Mouse (Mus musculus) limb, embryonic 15.5 days (tissue): ENCODE data around the gene Cpsf4. TPM values are rescaled to one million over a fixed set of nuclear protein-coding genes. Genes with fewer than 3 reads are reported as not detected.

Experiments
- ATAC-seq: fragments of 200-750 bp; cut with Nextera tagmentation; 2 replicates; pipeline ENCODE4 v1.8.0; 2017; ENCODE audit warnings: low read depth, moderate TSS enrichment; ENCODE audit not compliant: insufficient number of reproducible peaks, low FRiP score, low TSS enrichment
- H3K27ac ChIP-seq: fragments of 300-500 bp; sonication (generic); 2 replicates; pipeline ENCODE4 v1.5.1; 2015; ENCODE audit warnings: moderate library complexity, mild to moderate bottlenecking, inconsistent platforms
- H3K27me3 ChIP-seq: fragments of 300-500 bp; sonication (generic); 2 replicates; pipeline ENCODE4 v1.6.1; 2015; ENCODE audit warnings: inconsistent platforms
- H3K36me3 ChIP-seq: fragments of 300-500 bp; sonication (generic); 2 replicates; pipeline ENCODE4 v1.6.1; 2015; ENCODE audit warnings: inconsistent platforms
- H3K4me1 ChIP-seq: fragments of 300-500 bp; sonication (generic); 2 replicates; pipeline ENCODE4 v1.6.1; 2015; ENCODE audit warnings: inconsistent platforms
- H3K4me2 ChIP-seq: fragments of 300-500 bp; sonication (generic); 2 replicates; pipeline ENCODE4 v1.6.1; 2015; ENCODE audit warnings: mild to moderate bottlenecking, inconsistent platforms
- H3K4me3 ChIP-seq: fragments of 300-500 bp; sonication (generic); 2 replicates; pipeline ENCODE4 v1.5.1; 2015; ENCODE audit warnings: mild to moderate bottlenecking, inconsistent platforms
- H3K9ac ChIP-seq: fragments of 300-500 bp; sonication (generic); 2 replicates; pipeline ENCODE4 v1.6.1; 2015; ENCODE audit warnings: inconsistent platforms
- H3K9me3 ChIP-seq: fragments of 300-500 bp; sonication (generic); 2 replicates; pipeline ENCODE4 v1.6.1; 2016; ENCODE audit warnings: inconsistent platforms
- WGBS: fragments of 180-500 bp; shearing (Covaris S2); methylation state at CpG from one replicate; pipeline ENCODE4 v1.1.7; 2015; 5-methylcytosine and 5-hydroxymethylcytosine counted together
- polyA plus RNA-seq: library from polyadenylated mRNA; unstranded; fragments of >200 nt; fragmentation: Nextera tagmentation; extraction: Ambion mirVana; gene quantifications from 2 replicates; pipeline ENCODE4 v1.2.1, GENCODE M21; 2015

Cpsf4 gene
- polyA plus RNA-seq, 1 experiment from 2014 or later = 40.7 TPM

DNA sequence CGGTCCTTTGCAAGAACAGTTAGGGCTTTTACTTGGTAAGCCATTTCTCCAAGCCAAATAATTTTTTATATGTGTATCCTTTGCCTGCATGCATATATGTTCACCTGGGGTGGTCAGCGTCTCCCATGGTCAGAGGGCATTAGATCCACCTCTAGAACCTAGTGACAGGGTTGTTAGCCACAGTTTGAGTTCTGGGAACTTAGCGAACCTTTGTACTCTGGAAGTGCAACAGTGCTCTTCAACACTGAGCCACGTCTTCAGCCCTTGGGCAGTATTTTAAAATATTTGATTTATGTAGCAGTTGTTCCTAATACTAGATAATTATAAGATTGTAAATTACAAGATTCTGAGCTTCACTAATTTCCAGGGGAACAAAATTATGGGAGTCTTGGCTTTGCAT is 63.6 kb downstream of the Cpsf4 start:
- Histone ChIP-seq H3K27me3 (no peaks in the 10 kb centered on the region), H3K4me3 (peak overlapping the region; percentile 72), H3K9ac (no peak overlapping the region), H3K4me2 (peak overlapping the region; percentile 67), H3K4me1 (peaks cover 16% of the 10 kb centered on the region), H3K27ac (no peak overlapping the region), H3K36me3 (peaks cover 25% of the 10 kb centered on the region), H3K9me3 (no peaks in the 10 kb centered on the region)
- 74% methylated on average over 4 of the region's 4 CpGs for WGBS
- ATAC-seq = no peak

DNA sequence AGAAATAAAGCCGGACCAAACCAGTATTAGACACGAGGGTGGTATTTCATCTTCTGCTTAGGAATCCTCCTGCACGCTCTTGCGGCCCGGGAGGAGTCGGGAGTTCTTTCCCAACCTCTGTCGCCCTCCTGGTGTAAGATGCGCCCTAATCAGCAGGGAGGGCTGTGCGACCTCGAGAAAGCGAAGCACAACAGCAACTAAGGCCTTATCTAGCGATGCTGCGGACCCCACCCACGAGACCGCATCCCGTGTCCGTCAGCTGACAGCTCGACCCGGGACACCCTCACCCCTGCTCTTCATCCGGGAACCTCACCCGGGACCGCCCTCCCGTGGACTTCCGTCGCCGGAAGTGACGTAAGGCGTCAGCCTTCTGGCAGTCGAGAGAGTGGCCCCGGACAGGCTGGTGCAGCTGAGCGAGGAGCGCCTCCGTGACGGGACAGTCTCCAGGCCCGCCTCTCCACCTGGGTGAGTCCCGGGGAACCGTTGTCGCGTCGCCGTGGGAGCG is 64.4 kb downstream of the Cpsf4 start, which contains the start of gene Zfp655:
Gene Zfp655, plus strand, starts transcription at position 349 of the 505 bp plus-strand sequence.
- Histone ChIP-seq H3K27ac (peak within 1 kb of the TSS; percentile 91), H3K9ac (peak within 1 kb of the TSS; percentile 85), H3K4me1 (peaks cover 16% of the 10 kb centered on the region), H3K9me3 (no peaks in the 10 kb centered on the region), H3K4me3 (peak within 1 kb of the TSS; percentile 72), H3K36me3 (peaks cover 31% of the 10 kb centered on the region), H3K4me2 (peak within 1 kb of the TSS; percentile 67), H3K27me3 (no peaks in the 10 kb centered on the region)
- under 1% methylated on average over 42 of the region's 42 CpGs for WGBS
- ATAC-seq = peak; percentile 96

Other genes with a start within 250 kb of the Cpsf4 start
- gene Smurf1, start 201.4 kb upstream of the Cpsf4 start, polyA plus RNA-seq = 16.3 and 18.3 TPM in 2 replicates
- not detected in 2 replicates for gene Gm4871, start 134.5 kb upstream of the Cpsf4 start, polyA plus RNA-seq
- gene 1700018F24Rik, start 124.2 kb upstream of the Cpsf4 start, polyA plus RNA-seq = not detected in 2 replicates
- 143 and 147 TPM in 2 replicates for gene Arpc1a, start 83.4 kb upstream of the Cpsf4 start, polyA plus RNA-seq
- gene Kpna7, start 83.2 kb upstream of the Cpsf4 start, polyA plus RNA-seq = not detected in 2 replicates
- 389 and 480 TPM in 2 replicates for gene Arpc1b, start 53.0 kb upstream of the Cpsf4 start, polyA plus RNA-seq
- 89.2 and 95.1 TPM in 2 replicates for gene Pdap1, start 27.0 kb upstream of the Cpsf4 start, polyA plus RNA-seq
- 168 and 184 TPM in 2 replicates for gene Bud31, start 26.9 kb upstream of the Cpsf4 start, polyA plus RNA-seq
- gene Ptcd1, start 105 bp upstream of the Cpsf4 start, polyA plus RNA-seq = 17.2 TPM in 2 replicates
- gene Atp5j2, start 24.8 kb downstream of the Cpsf4 start, polyA plus RNA-seq = 590 and 623 TPM in 2 replicates
- 11.1 and 11.7 TPM in 2 replicates for gene Zkscan14, start 34.7 kb downstream of the Cpsf4 start, polyA plus RNA-seq
- gene Zkscan5, start 37.3 kb downstream of the Cpsf4 start, polyA plus RNA-seq = 13.3 and 13.6 TPM in 2 replicates
- gene Zfp655, start 64.5 kb downstream of the Cpsf4 start, polyA plus RNA-seq = 32.3 and 33.2 TPM in 2 replicates
- 0.25 and 0.92 TPM in 2 replicates for gene Zscan25, start 113.3 kb downstream of the Cpsf4 start, polyA plus RNA-seq
- not detected in 2 replicates for gene Cyp3a57, start 178.1 kb downstream of the Cpsf4 start, polyA plus RNA-seq